Mouse (Mus musculus) mesoderm, embryonic 11.5 days (tissue): Measurements from ENCODE around the gene Mtr.
A peak's percentile ranks its signal among the peaks of the same experiment; 100 is the strongest.

Experiments
- DNase-seq: peaks from one replicate; pipeline ENCODE4 v3.0.0-alpha.2; 2012; ENCODE audit warnings: low read depth, low spot score

Mtr gene

GRCm38 (mm10) chr13:12257391-12258380, at the start of gene Mtr:
Gene Mtr (minus strand): TSS chr13:12258113.
- DNase-seq: peak; percentile 96

GRCm38 (mm10) chr13:12307286-12307685, 49.4 kb upstream of the Mtr start:
- no peak for DNase-seq

GRCm38 (mm10) chr13:12305540-12305939, 47.6 kb upstream of the Mtr start:
- no peak for DNase-seq

- no peak for DNase-seq
Measured at GRCm38 (mm10) chr13:12304991-12305390, 47.1 kb upstream of the Mtr start.

- DNase-seq: no peak
Measured at GRCm38 (mm10) chr13:12297777-12298176, 39.9 kb upstream of the Mtr start.

- peak; percentile 13 for DNase-seq
Measured at GRCm38 (mm10) chr13:12296701-12297100, 38.8 kb upstream of the Mtr start.

- peak; percentile 44 for DNase-seq
Measured at GRCm38 (mm10) chr13:12293810-12294209, 35.9 kb upstream of the Mtr start.

GRCm38 (mm10) chr13:12290700-12291099, 32.8 kb upstream of the Mtr start:
- DNase-seq: no peak

- no peak for DNase-seq
Measured at GRCm38 (mm10) chr13:12284528-12284927, 26.6 kb upstream of the Mtr start.

- no peak for DNase-seq
Measured at GRCm38 (mm10) chr13:12283826-12284225, 25.9 kb upstream of the Mtr start.

- DNase-seq: no peak
Measured at GRCm38 (mm10) chr13:12274721-12275120, 16.8 kb upstream of the Mtr start.

GRCm38 (mm10) chr13:12274220-12274619, 16.3 kb upstream of the Mtr start:
- DNase-seq: no peak

GRCm38 (mm10) chr13:12272953-12273352, 15.0 kb upstream of the Mtr start:
- DNase-seq: peak; percentile 51

- no peak for DNase-seq
Measured at GRCm38 (mm10) chr13:12267971-12268370, 10.1 kb upstream of the Mtr start.

GRCm38 (mm10) chr13:12267097-12267496, 9.2 kb upstream of the Mtr start:
- no peak for DNase-seq

- no peak for DNase-seq
Measured at GRCm38 (mm10) chr13:12263996-12264395, 6.1 kb upstream of the Mtr start.

- no peak for DNase-seq
Measured at GRCm38 (mm10) chr13:12261505-12261904, 3.6 kb upstream of the Mtr start.

- peak; percentile 18 for DNase-seq
Measured at GRCm38 (mm10) chr13:12256871-12257390, 982 bp downstream of the Mtr start.

- no peak for DNase-seq
Measured at GRCm38 (mm10) chr13:12255911-12256705, 1.8 kb downstream of the Mtr start.

- DNase-seq: no peak
Measured at GRCm38 (mm10) chr13:12250496-12250895, 7.4 kb downstream of the Mtr start.

- DNase-seq: no peak
Measured at GRCm38 (mm10) chr13:12249195-12249898, 8.6 kb downstream of the Mtr start.

GRCm38 (mm10) chr13:12245938-12246337, 12.0 kb downstream of the Mtr start:
- no peak for DNase-seq
